Mouse (Mus musculus) embryonic facial prominence, embryonic 14.5 days (tissue): ENCODE data around the gene Acads. TPM values are rescaled to one million over a fixed set of nuclear protein-coding genes. Genes with fewer than 3 reads are reported as not detected.
A peak's percentile ranks its signal among the peaks of the same experiment; 100 is the strongest.

Source experiments
- ATAC-seq: fragments of 200-750 bp; cut with Nextera tagmentation; 2 replicates; pipeline ENCODE4 v1.8.0; 2017; ENCODE audit warnings: low read depth, moderate number of reproducible peaks, moderate TSS enrichment
- DNase-seq: peaks from one replicate; pipeline ENCODE4 v3.0.0-alpha.2; 2015; ENCODE audit warnings: low spot score
- H3K27ac ChIP-seq: fragments of 300-500 bp; sonication (generic); replicated peaks from 2 replicates; pipeline ENCODE4 v1.5.1; 2014; ENCODE audit warnings: low read depth, mild to moderate bottlenecking, low read length, moderate library complexity
- H3K27me3 ChIP-seq: fragments of 300-500 bp; sonication (generic); replicated peaks from 2 replicates; pipeline ENCODE4 v1.6.1; 2014; ENCODE audit warnings: low read length; ENCODE audit not compliant: control insufficient read depth, insufficient read depth
- H3K36me3 ChIP-seq: fragments of 300-500 bp; sonication (generic); 2 replicates; pipeline ENCODE4 v1.6.1; 2014; ENCODE audit warnings: low read length, mixed read lengths; ENCODE audit not compliant: control insufficient read depth, insufficient read depth
- H3K4me1 ChIP-seq: fragments of 300-500 bp; sonication (generic); 2 replicates; pipeline ENCODE4 v1.6.1; 2014; ENCODE audit warnings: antibody characterized with exemption, low read length; ENCODE audit not compliant: control insufficient read depth, insufficient read depth
- H3K4me2 ChIP-seq: fragments of 300-500 bp; sonication (generic); 2 replicates; pipeline ENCODE4 v1.6.1; 2014; ENCODE audit warnings: low read depth, mild to moderate bottlenecking, low read length, moderate library complexity, mixed read lengths
- H3K4me3 ChIP-seq: fragments of 300-500 bp; sonication (generic); 2 replicates; pipeline ENCODE4 v1.5.1; 2014; ENCODE audit warnings: low read depth, mild to moderate bottlenecking, low read length
- H3K9ac ChIP-seq: fragments of 300-500 bp; sonication (generic); 2 replicates; pipeline ENCODE4 v1.6.1; 2014; ENCODE audit warnings: low read depth, mild to moderate bottlenecking, low read length, moderate library complexity, mixed read lengths
- H3K9me3 ChIP-seq: fragments of 300-500 bp; sonication (generic); 2 replicates; pipeline ENCODE4 v1.6.1; 2016; ENCODE audit warnings: low read length; ENCODE audit not compliant: control insufficient read depth
- WGBS: fragments of 180-500 bp; shearing (Covaris S2); extraction: QIAGEN DNeasy Blood & Tissue Kit; methylation state at CpG from one replicate; pipeline ENCODE4 v1.1.7; 2014; 5-methylcytosine and 5-hydroxymethylcytosine counted together
- polyA plus RNA-seq: library from polyadenylated mRNA; unstranded; fragments of >200 nt; fragmentation: Nextera tagmentation; extraction: Ambion mirVana; gene quantifications from 2 replicates; pipeline ENCODE4 v1.2.1, GENCODE M21; 2014

Acads gene
- polyA plus RNA-seq, 1 experiment from 2014 or later, result 28.7 TPM

GRCm38 (mm10) chr5:115145976-115146746 lies 27.0 kb upstream of the Acads start:
- Histone ChIP-seq H3K27me3 (no peaks in the 10 kb centered on the region), H3K4me1 (no peaks in the 10 kb centered on the region), H3K4me2 (no peak overlapping the region), H3K9me3 (no peaks in the 10 kb centered on the region), H3K27ac (no peak overlapping the region), H3K4me3 (no peak overlapping the region), H3K36me3 (peaks cover 79% of the 10 kb centered on the region), H3K9ac (no peak overlapping the region)
- WGBS, result 80% methylated on average over 6 of the region's 6 CpGs
- ATAC-seq (no peak), DNase-seq (no peak)

GRCm38 (mm10) chr5:115145253-115145968 lies 26.3 kb upstream of the Acads start:
- H3K27ac ChIP-seq, result no peak overlapping the region
- WGBS, result 80% methylated on average over 11 of the region's 11 CpGs
- H3K27me3 ChIP-seq, result no peaks in the 10 kb centered on the region
- DNase-seq (no peak), ATAC-seq (no peak)
- H3K9ac ChIP-seq, result no peak overlapping the region
- no peaks in the 10 kb centered on the region for H3K4me1 ChIP-seq
- no peaks in the 10 kb centered on the region for H3K9me3 ChIP-seq
- H3K36me3 ChIP-seq, result peaks cover 71% of the 10 kb centered on the region
- H3K4me2 ChIP-seq, result no peak overlapping the region
- no peak overlapping the region for H3K4me3 ChIP-seq

- WGBS, result 61% methylated on average over 6 of the region's 6 CpGs
- no peaks in the 10 kb centered on the region for H3K4me1 ChIP-seq
- no peak for ATAC-seq
- H3K9ac ChIP-seq, result no peak overlapping the region
- H3K4me2 ChIP-seq, result no peak overlapping the region
- DNase-seq, result no peak
- H3K4me3 ChIP-seq, result no peak overlapping the region
- no peaks in the 10 kb centered on the region for H3K9me3 ChIP-seq
- H3K27me3 ChIP-seq, result no peaks in the 10 kb centered on the region
- H3K36me3 ChIP-seq, result peaks cover 62% of the 10 kb centered on the region
- H3K27ac ChIP-seq, result no peak overlapping the region
Measured at GRCm38 (mm10) chr5:115144471-115144870, 25.3 kb upstream of the Acads start.

GRCm38 (mm10) chr5:115143552-115143951 lies 24.4 kb upstream of the Acads start:
- 70% methylated on average over 10 of the region's 10 CpGs for WGBS
- no peak overlapping the region for H3K9ac ChIP-seq
- ATAC-seq, result no peak

GRCm38 (mm10) chr5:115142166-115142697 lies 23.1 kb upstream of the Acads start:
- 92% methylated on average over 9 of the region's 9 CpGs for WGBS
- ATAC-seq, result no peak

More at GRCm38 (mm10) chr5:115143552-115143951, 24.4 kb upstream of the Acads start:
- no peaks in the 10 kb centered on the region for H3K27me3 ChIP-seq
- H3K4me3 ChIP-seq, result no peak overlapping the region
- no peak overlapping the region for H3K27ac ChIP-seq
- no peak overlapping the region for H3K4me2 ChIP-seq
- H3K4me1 ChIP-seq, result no peaks in the 10 kb centered on the region
- DNase-seq, result no peak
- no peaks in the 10 kb centered on the region for H3K9me3 ChIP-seq
- peaks cover 53% of the 10 kb centered on the region for H3K36me3 ChIP-seq

GRCm38 (mm10) chr5:115140726-115141125 lies 21.6 kb upstream of the Acads start:
- H3K9ac ChIP-seq, result no peak overlapping the region
- H3K9me3 ChIP-seq, result no peaks in the 10 kb centered on the region
- ATAC-seq, result no peak
- no peak overlapping the region for H3K4me2 ChIP-seq
- no peak for DNase-seq
- H3K4me1 ChIP-seq, result no peaks in the 10 kb centered on the region
- H3K36me3 ChIP-seq, result peaks cover 24% of the 10 kb centered on the region
- H3K27ac ChIP-seq, result no peak overlapping the region
- WGBS, result 62% methylated on average over 3 of the region's 3 CpGs
- no peak overlapping the region for H3K4me3 ChIP-seq
- no peaks in the 10 kb centered on the region for H3K27me3 ChIP-seq

More at GRCm38 (mm10) chr5:115142166-115142697, 23.1 kb upstream of the Acads start:
- peaks cover 40% of the 10 kb centered on the region for H3K36me3 ChIP-seq
- no peak overlapping the region for H3K9ac ChIP-seq
- H3K9me3 ChIP-seq, result no peaks in the 10 kb centered on the region
- DNase-seq, result no peak
- H3K4me3 ChIP-seq, result no peak overlapping the region
- H3K4me2 ChIP-seq, result no peak overlapping the region
- H3K27me3 ChIP-seq, result no peaks in the 10 kb centered on the region
- H3K4me1 ChIP-seq, result no peaks in the 10 kb centered on the region
- H3K27ac ChIP-seq, result no peak overlapping the region

- 53% methylated on average over 4 of the region's 4 CpGs for WGBS
- Histone ChIP-seq H3K36me3 (peaks cover 9% of the 10 kb centered on the region), H3K4me2 (no peak overlapping the region), H3K27me3 (no peaks in the 10 kb centered on the region), H3K27ac (no peak overlapping the region), H3K9me3 (no peaks in the 10 kb centered on the region), H3K9ac (no peak overlapping the region), H3K4me1 (no peaks in the 10 kb centered on the region), H3K4me3 (no peak overlapping the region)
- DNase-seq (no peak), ATAC-seq (no peak)
Measured at GRCm38 (mm10) chr5:115139124-115139523, 20.0 kb upstream of the Acads start.

DNA sequence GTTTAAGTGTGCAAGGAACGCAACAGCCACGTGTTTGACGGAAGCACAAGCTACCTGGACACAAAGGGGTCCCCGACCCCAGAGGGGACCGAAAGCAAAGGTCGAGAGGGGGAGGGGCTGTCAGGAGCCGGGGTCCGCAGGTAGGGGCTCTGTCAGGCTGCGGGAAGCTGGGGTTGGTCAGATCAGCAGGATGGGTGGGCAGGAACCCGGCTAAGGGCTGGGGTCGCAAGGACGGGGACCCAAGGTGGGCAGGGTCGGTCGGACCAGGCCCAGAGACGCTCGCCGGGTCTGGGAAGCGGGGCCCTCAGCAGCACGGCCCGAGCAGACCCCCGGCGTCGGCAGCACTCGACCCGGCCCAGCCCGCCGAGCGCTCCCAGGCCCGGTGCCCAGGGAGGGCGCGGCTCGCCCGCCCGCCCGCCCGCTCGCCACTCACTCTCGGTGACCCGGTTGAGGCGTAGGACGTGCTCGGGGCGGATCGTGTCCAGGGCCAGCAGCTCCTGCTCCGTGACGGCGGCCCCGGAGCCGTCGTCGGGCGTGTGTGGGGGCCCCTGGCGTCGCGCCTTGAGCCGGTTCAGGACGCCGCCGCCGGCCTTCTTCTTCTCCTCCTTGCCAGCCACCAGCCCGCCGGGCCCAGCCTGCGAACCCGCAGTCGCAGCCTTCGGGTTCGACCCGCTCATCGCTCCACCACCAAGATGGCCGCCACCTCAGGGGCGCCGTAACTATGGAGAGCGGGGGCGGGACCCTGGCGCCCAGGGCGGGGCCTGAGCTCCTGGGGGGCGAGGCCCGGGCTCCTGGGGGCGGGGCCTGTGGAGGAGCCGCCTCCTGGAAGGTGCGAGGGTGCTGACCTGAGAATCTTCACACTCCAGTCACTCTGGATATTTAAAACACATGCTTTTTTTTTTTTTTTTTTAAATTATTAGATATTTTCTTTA lies 15.4 kb upstream of the Acads start, which contains the start of gene Unc119b:
Gene Unc119b (minus strand): TSS at position 742 of the 932 bp plus-strand sequence.
- peak; percentile 93 for DNase-seq
- H3K27me3 ChIP-seq, result no peaks in the 10 kb centered on the region

More for the DNA sequence above, 15.4 kb upstream of the Acads start, which contains the start of gene Unc119b:
- Histone ChIP-seq H3K36me3 (peaks cover 5% of the 10 kb centered on the region), H3K9ac (peak within 1 kb of the TSS; percentile 83), H3K4me1 (peaks cover 13% of the 10 kb centered on the region), H3K27ac (peak within 1 kb of the TSS; percentile 61), H3K9me3 (no peaks in the 10 kb centered on the region), H3K4me2 (peak within 1 kb of the TSS; percentile 94), H3K4me3 (peak within 1 kb of the TSS; percentile 92)
- under 1% methylated on average over 33 of the region's 81 CpGs for WGBS
- ATAC-seq, result peak; percentile 94
